Mouse (Mus musculus) kidney, postnatal 0 days (tissue): ENCODE measurements around the gene Zfp3. TPM values are rescaled to one million over a fixed set of nuclear protein-coding genes. Genes with fewer than 3 reads are reported as not detected.
A peak's percentile ranks its signal among the peaks of the same experiment; 100 is the strongest.

Experiments used
- ATAC-seq: fragments of 200-750 bp; cut with Nextera tagmentation; replicated peaks from 2 replicates; pipeline ENCODE4 v1.8.0; 2017; ENCODE audit warnings: low read depth, moderate number of reproducible peaks, moderate TSS enrichment, moderate library complexity; ENCODE audit not compliant: low FRiP score
- DNase-seq: peaks from one replicate; pipeline ENCODE4 v3.0.0-alpha.2; 2016; ENCODE audit warnings: low spot score
- H3K27ac ChIP-seq: fragments of 300-500 bp; sonication (generic); 2 replicates; pipeline ENCODE4 v1.5.1; 2014; ENCODE audit warnings: mild to moderate bottlenecking
- H3K27me3 ChIP-seq: fragments of 300-500 bp; sonication (generic); 2 replicates; pipeline ENCODE4 v1.6.1; 2014; ENCODE audit warnings: low read length, mixed read lengths; ENCODE audit not compliant: insufficient read depth
- H3K36me3 ChIP-seq: fragments of 300-500 bp; sonication (generic); 2 replicates; pipeline ENCODE4 v1.6.1; 2014; ENCODE audit warnings: low read length, mixed read lengths; ENCODE audit not compliant: insufficient read depth
- H3K4me1 ChIP-seq: fragments of 300-500 bp; sonication (generic); replicated peaks from 2 replicates; pipeline ENCODE4 v1.6.1; 2014; ENCODE audit warnings: antibody characterized with exemption, low read length, mixed read lengths; ENCODE audit not compliant: insufficient read depth
- H3K4me2 ChIP-seq: fragments of 300-500 bp; sonication (generic); 2 replicates; pipeline ENCODE4 v1.6.1; 2014; ENCODE audit warnings: mild to moderate bottlenecking, low read length, moderate library complexity, mixed read lengths
- H3K4me3 ChIP-seq: fragments of 300-500 bp; sonication (generic); replicated peaks from 2 replicates; pipeline ENCODE4 v1.5.1; 2014; ENCODE audit warnings: low read depth, low read length
- H3K9ac ChIP-seq: fragments of 300-500 bp; sonication (generic); 2 replicates; pipeline ENCODE4 v1.6.1; 2014; ENCODE audit warnings: low read depth, low read length
- H3K9me3 ChIP-seq: fragments of 300-500 bp; sonication (generic); replicated peaks from 2 replicates; pipeline ENCODE4 v1.6.1; 2016; ENCODE audit warnings: low read length, inconsistent platforms, mixed read lengths
- CTCF ChIP-seq: IDR thresholded peaks from 2 replicates; pipeline ENCODE4 v1.5.1; 2016; ENCODE audit warnings: antibody characterized with exemption, low read depth, mild to moderate bottlenecking, moderate library complexity
- WGBS: fragments of 180-500 bp; shearing (Covaris S2); extraction: QIAGEN DNeasy Blood & Tissue Kit; methylation state at CpG from one replicate; pipeline ENCODE4 v1.1.7; 2014; 5-methylcytosine and 5-hydroxymethylcytosine counted together
- polyA plus RNA-seq: library from polyadenylated mRNA; unstranded; fragments of >200 nt; fragmentation: Nextera tagmentation; extraction: Ambion mirVana; gene quantifications from 2 replicates; pipeline ENCODE4 v1.2.1, GENCODE M21; 2015

The Zfp3 gene
- polyA plus RNA-seq, 1 experiment from 2014 or later = 7.1 TPM

DNA sequence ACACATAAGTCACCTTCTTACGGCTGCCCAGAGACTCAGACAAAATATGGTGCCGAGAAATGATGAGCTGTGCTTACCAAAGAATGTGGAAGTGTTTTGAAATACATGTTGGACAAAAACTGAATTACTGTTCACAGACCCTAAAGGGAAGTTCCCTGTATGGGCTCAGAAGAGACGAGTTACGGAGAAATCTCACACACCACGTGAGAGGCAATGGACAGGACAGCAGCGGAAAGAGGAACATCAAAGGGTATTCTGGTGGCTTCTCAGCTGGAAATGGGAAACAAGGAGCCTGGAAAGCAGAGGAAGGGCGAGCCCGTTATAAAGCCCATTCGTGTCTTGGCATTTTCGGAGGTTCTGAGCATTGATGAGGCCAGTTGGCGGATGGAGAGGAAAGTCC is 23.0 kb downstream of the Zfp3 start:
- Histone ChIP-seq H3K4me3 (no peak overlapping the region), H3K27me3 (no peaks in the 10 kb centered on the region), H3K9ac (no peak overlapping the region), H3K27ac (no peak overlapping the region), H3K4me1 (no peaks in the 10 kb centered on the region), H3K9me3 (no peaks in the 10 kb centered on the region), H3K4me2 (no peak overlapping the region), H3K36me3 (no peaks in the 10 kb centered on the region)
- DNase-seq (peak; percentile 24), ATAC-seq (no peak)
- TF ChIP-seq CTCF = no peak
- 38% methylated on average over 11 of the region's 11 CpGs for WGBS

GRCm38 (mm10) chr11:70788972-70789655 is 25.1 kb downstream of the Zfp3 start:
- Histone ChIP-seq H3K36me3 (no peaks in the 10 kb centered on the region), H3K4me1 (no peaks in the 10 kb centered on the region), H3K27me3 (no peaks in the 10 kb centered on the region), H3K27ac (no peak overlapping the region), H3K9ac (no peak overlapping the region), H3K4me3 (no peak overlapping the region), H3K9me3 (no peaks in the 10 kb centered on the region), H3K4me2 (no peak overlapping the region)
- WGBS = 87% methylated on average over 10 of the region's 10 CpGs
- ATAC-seq (no peak), DNase-seq (no peak)
- no peak for TF ChIP-seq CTCF

DNA sequence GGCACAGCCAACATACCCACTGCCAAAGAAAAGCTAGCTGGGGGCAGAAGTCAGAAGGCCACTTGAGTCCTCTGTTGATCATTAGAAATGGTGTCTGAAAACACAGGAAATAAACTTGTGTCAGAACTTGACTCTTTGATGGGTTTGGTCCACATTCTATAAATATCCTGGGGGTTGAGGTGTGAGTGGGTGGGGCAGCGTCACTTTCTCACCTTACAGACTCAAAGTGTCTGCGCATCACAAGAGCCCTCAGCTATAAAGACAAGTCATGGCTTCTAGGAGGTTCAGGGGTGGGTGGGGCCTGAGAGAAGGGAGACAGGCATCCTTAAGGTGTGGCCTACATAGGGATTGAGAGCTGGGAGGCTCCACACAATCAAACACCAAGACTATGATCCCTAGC is 26.4 kb downstream of the Zfp3 start:
- H3K4me2 ChIP-seq = no peak overlapping the region
- no peaks in the 10 kb centered on the region for H3K36me3 ChIP-seq
- H3K27me3 ChIP-seq = no peaks in the 10 kb centered on the region
- no peaks in the 10 kb centered on the region for H3K4me1 ChIP-seq
- WGBS = 61% methylated on average over 2 of the region's 2 CpGs
- H3K27ac ChIP-seq = no peak overlapping the region
- DNase-seq (no peak), ATAC-seq (no peak)
- no peak overlapping the region for H3K4me3 ChIP-seq
- no peak for TF ChIP-seq CTCF
- no peak overlapping the region for H3K9ac ChIP-seq
- H3K9me3 ChIP-seq = no peaks in the 10 kb centered on the region

GRCm38 (mm10) chr11:70790874-70791551 is 27.0 kb downstream of the Zfp3 start:
- Histone ChIP-seq H3K36me3 (no peaks in the 10 kb centered on the region), H3K9me3 (no peaks in the 10 kb centered on the region), H3K4me2 (no peak overlapping the region), H3K27ac (no peak overlapping the region), H3K9ac (no peak overlapping the region), H3K4me3 (no peak overlapping the region), H3K27me3 (no peaks in the 10 kb centered on the region), H3K4me1 (no peaks in the 10 kb centered on the region)
- TF ChIP-seq CTCF = no peak
- no peak for DNase-seq
- WGBS = 69% methylated on average over 7 of the region's 7 CpGs
- ATAC-seq = no peak

- no peak for TF ChIP-seq CTCF
- ATAC-seq (no peak), DNase-seq (no peak)
- 85% methylated on average over 5 of the region's 5 CpGs for WGBS
- Histone ChIP-seq H3K27ac (no peak overlapping the region), H3K4me3 (no peak overlapping the region), H3K9me3 (no peaks in the 10 kb centered on the region), H3K36me3 (no peaks in the 10 kb centered on the region), H3K4me2 (no peak overlapping the region), H3K4me1 (no peaks in the 10 kb centered on the region), H3K9ac (no peak overlapping the region), H3K27me3 (no peaks in the 10 kb centered on the region)
Measured at GRCm38 (mm10) chr11:70791676-70792075, 27.7 kb downstream of the Zfp3 start.

- no peaks in the 10 kb centered on the region for H3K9me3 ChIP-seq
- 100% methylated on average over 1 of the region's 1 CpGs for WGBS
Measured at GRCm38 (mm10) chr11:70792409-70792808, 28.4 kb downstream of the Zfp3 start.

More at GRCm38 (mm10) chr11:70792409-70792808, 28.4 kb downstream of the Zfp3 start:
- Histone ChIP-seq H3K36me3 (no peaks in the 10 kb centered on the region), H3K27me3 (no peaks in the 10 kb centered on the region), H3K4me1 (no peaks in the 10 kb centered on the region), H3K27ac (no peak overlapping the region), H3K4me2 (no peak overlapping the region), H3K4me3 (no peak overlapping the region), H3K9ac (no peak overlapping the region)
- no peak for ATAC-seq
- no peak for DNase-seq
- TF ChIP-seq CTCF = no peak
